Mouse (Mus musculus) 3134 (cell line): ENCODE results near the gene Cbx5.
A peak's percentile ranks its signal among the peaks of the same experiment; 100 is the strongest.
"Not testable (repeated sequence)": the region's sequence is repeated elsewhere in the genome, so short reads cannot be mapped to it uniquely, and the experiment has no call there.

Experiments used
- DNase-seq: peaks from one replicate; pipeline ENCODE4 v3.0.0-alpha.2; 2011; ENCODE audit warnings: low spot score; ENCODE audit not compliant: insufficient read length; ENCODE audit errors: extremely low read depth

Gene Cbx5

DNA sequence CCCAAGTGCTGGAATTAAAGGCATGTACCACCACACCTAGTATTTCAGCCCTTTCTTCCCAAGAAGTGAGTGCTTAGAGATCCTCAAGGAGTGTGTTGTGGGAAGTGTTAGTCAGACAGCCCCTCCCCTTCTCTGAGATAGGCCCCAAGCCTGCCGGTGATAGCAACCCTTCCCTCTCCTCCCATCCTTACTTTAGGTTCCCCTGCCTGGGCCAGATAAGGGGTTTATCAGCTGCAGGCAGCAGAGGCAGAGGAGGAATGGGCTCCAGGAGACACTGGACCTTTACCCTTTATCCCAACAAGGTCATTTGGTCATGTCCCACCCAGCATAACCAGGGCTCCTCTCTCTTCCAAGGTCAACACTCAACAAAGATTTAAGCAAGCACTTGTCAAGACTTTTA is 12.0 kb upstream of the Cbx5 start:
- DNase-seq, result no peak

DNA sequence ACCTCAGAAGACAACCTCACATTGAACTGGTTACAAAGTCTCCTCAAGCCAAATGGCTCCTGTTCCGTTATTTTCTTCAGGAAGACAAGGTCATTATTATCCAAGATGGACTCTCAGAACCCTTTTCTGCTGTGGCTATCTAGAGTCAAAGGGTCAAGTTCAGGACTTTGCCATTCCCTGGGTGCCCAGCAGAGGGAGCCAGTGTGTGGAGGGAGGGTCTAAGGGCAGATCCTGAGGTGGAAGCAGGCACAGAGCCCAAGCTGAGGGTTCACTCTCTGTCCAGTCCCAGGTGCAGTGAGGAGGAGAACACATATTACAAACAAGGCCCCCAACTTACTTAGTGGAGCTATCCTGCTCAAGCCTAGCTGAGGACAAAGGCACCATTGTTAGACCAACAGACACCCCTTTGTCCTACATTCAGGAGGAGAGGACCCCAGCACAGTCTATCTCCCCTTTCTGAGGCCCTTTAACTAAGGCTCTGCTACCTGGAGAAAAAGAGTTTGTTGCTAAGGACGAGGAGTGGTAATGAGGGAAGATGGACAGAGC is 10.7 kb upstream of the Cbx5 start:
- no peak for DNase-seq

DNA sequence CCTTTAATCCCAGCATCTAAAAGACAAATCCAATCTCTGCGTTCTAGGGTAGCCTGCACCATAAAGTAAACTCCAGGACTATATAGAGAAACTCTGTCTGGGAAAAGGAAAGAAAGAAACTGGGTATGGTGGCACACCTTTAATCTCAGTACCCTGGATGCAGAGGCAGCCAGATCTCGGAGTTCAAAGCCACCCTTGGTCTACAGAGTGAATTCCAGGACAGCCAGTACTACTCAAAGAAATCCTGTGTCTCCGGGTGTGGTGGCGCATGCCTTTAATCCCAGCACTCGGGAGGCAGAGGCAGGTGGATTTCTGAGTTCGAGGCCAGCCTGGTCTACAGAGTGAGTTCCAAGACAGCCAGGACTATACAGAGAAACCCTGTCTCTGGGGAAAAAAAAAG is 9.9 kb upstream of the Cbx5 start:
- DNase-seq, result not testable (repeated sequence)

DNA sequence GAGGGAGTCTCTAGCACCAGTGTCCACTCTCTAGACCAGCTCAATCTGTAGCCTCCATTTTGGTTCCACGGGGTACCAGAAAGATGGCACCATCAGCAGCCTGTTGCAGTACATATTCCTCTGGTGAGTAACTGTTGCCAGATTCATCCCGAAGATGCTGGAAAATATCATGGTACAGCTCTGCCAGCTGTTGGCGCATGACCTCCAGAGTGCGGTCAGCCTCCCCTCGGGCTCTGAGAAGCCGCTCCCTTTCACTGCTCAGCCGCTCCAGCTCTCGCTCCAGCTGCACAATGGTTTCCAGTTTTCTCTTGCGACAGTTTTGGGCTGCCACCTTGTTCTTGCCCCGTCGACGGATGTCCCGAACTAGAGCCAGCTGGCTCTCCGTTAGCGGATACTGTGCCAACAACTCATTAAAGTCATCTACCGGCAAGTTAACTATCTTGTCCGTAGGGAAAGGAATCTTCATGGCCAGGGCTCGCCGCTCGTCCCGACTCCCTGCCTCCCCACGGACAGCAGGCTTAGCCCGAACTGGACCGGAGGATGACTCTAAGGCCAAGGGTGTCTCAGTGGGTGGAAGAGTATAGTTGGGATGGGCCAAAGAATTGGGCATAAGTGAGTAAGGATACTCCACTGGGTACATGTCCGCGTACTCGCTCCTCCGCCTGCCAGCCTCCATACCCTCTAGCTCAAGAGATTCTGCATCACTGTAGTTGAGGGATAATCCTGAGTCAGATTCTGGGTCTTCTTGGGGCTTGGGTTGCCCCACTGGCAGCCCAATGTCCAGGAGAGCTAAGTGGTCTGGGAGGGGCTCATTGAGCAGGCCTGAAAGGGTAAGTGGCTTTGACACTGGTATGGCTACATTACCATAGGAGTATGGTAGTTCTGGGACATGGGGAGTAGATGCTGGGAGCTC is 9.0 kb upstream of the Cbx5 start:
- DNase-seq, result peak; percentile 52

DNA sequence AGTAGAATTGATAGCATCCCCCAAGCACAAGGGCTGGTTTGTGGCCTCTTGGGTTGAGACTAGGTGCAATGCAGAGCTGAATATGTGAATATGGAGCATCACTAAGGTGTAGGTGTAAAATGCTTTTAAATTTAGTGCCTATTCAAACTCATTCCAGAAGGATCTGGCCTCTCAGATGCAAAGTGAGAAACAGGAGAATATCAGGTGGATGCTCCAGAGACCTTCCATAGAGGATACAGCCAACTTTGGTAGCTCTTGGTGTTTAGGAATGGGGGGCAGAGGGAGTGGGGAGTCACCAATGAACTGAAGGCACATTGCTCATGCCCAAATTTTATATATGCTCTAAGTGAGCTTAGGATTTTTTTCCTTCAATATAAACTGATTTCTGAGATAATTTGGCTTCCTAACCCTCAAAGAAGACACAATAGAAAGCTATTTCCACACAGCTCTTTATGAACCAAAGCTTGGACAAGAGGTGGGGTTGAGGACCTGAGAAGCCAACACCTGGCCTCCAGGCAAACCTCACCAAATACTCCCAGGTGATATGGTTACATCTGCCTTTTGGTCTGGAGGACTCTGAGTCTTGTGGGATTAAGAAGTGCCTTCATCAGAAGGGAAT is 8.3 kb upstream of the Cbx5 start:
- no peak for DNase-seq

DNA sequence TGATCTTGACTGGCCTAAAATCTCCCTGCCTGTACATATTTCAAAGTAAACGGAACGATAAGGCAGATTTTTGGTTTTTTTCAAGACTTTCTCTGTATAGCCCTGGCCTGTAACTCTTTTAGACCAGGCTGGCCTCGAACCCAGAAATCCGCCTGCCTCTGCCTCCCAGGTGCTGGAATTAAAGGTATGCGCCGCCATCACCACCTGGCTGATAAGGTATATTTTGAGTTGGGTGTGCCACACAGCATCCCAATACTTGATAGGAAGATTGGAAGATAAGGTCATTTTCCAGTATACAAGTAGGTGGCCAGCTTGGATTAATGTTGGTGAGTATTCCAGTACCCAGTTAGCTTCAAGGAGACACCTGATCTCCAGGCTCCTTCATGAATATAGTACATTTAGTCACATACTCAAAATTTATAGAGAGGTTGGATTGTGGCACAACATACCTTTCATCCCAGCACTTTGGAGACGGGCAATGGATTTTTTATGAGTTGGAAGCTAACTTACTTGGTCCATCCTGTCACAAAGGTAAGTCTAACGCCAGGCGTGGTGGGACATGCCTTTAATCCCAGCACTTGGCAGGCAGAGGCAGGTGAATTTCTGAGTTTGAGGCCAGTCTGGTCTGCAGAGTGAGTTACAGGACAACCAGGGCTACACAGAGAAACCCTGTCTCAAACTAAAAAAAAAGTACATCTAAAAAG is 7.6 kb upstream of the Cbx5 start:
- DNase-seq, result no peak

DNA sequence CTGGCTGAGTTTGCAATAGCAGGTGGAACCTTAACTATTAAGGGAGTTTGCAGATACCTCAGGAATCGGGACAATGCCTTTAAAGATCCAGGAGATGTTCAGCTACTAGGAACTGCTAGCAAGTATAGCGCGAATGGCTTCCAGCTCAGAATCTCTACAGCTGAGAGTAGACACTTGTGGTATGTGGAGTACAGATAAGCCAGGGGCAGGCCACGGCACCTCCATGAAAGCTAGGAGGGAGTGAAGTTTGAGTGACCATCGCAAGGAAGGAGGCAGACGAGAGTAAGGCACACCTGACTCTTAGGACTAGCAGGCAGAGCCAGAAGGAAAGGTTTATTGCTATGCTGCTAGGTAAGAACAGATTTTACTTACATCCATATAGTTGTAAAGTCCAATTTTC is 6.0 kb upstream of the Cbx5 start:
- DNase-seq, result no peak

DNA sequence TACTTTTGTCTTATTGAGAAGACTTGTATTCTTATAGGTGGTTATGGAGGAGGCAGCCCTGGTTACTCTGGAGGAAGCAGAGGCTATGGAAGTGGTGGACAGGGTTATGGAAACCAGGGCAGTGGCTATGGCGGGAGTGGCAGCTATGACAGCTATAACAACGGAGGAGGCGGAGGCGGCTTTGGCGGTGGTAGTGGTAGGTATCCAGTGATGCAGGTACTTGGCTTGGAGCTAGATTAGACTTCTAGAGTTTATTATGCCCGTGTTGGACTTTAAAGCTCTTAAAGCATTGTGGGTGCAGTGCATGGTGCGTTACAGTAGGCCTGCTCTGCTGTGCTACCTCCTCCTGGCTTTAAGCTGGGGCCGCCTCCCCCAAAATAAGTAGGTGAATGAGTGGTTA is 3.3 kb upstream of the Cbx5 start:
- no peak for DNase-seq

DNA sequence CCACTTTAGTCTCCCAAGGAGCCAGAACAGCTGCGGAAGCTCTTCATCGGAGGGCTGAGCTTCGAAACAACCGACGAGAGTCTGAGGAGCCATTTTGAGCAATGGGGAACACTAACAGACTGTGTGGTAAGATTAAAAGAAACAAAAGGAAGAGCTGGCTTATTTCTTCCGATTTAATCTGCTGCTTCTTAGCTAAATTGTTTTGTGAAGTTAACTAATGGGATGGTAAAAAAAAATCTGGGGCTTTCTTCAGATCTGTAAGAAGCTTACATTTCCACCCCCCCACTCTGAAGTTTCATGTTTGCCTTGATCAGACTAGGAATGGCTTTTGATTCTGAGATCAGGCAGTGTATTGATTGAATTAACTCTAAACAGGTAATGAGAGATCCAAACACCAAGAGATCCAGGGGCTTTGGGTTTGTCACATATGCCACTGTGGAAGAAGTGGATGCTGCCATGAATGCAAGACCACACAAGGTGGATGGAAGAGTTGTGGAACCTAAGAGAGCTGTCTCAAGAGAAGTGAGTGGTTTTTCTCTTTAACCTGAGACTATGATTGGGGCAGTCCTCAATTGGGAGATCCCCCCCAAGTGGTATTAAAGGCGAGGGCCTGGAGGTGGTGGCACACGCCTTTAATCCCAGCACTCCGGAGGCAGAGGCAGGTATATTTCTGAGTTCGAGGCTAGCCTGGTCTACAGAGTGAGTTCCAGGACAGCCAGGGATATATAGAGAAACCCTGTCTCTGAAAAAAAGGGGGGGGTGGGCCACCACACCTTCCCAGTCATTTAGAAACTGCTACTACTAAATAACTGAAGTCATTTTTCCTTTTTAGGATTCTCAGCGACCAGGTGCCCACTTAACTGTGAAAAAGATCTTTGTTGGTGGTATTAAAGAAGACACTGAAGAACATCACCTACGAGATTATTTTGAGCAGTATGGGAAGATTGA is 1.7 kb upstream of the Cbx5 start:
- not testable (repeated sequence) for DNase-seq

- DNase-seq, result peak; percentile 86
Observed at GRCm38 (mm10) chr15:103240160-103241028, 778 bp upstream of the Cbx5 start, which contains the start of gene Hnrnpa1. Gene Hnrnpa1, plus strand, starts transcription at chr15:103240432.

DNA sequence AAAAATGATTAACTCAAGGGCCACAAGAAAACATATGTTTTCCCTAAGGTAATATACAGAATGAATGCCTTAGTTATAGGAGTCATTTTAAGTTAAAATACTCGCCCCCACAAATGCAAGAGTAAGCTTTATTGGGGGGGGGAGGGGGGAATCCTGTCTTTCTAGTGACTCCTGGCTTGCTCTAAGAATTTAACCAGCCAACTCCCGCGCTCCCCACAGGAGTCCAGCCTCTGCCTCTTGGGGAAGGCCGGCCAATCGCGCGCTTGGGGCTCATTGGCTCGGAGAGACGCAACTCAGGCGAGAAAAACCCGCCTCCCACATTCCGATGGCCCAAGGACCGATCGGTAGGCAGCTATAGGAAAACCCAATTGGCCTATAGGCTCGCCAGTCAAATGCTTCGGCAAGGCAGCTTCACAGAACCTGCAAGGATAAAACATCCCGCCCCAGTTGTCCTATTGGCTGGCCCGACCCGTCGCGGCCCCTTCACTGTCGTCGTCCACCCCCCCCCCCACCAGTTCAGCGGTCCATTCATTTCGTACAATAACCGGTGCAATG is 409 bp downstream of the Cbx5 start:
- peak; percentile 98 for DNase-seq

DNA sequence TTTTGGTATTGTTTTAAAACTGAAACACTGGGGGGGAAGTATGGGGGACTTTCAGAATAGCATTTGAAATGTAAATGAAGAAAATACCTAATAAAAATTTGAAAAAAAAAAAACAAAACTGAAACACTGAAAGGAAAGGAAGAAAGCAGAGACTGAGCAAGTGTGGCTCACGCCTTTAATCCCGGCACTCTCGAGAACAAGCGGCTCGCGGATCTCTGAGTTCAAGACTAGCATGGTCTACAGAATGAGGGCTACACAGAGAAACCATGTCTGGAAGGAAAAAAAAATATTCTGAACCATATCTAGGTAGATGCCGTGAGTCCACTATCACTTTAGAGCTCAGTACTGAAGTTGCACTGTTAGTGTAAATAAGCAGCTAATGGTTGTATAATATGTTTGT is 2.3 kb downstream of the Cbx5 start:
- no peak for DNase-seq

DNA sequence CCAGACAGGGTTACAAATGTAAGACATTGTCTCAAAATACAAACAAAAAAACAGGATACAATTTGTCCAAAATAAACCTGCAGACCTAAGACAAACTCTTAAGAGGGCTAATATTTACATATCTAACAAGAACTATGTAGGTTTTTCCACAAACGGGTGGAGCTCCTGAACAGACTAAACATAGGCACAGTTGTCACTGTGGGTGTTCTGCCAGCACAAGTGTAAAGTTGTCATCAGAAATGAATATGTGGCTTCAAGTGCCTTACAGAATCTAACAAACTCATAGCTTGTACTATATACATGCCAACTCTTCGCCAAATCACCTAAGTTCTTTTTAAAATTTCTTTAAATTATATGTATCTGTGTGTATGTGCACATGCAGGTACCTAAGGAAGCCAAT is 6.5 kb downstream of the Cbx5 start:
- DNase-seq, result no peak

DNA sequence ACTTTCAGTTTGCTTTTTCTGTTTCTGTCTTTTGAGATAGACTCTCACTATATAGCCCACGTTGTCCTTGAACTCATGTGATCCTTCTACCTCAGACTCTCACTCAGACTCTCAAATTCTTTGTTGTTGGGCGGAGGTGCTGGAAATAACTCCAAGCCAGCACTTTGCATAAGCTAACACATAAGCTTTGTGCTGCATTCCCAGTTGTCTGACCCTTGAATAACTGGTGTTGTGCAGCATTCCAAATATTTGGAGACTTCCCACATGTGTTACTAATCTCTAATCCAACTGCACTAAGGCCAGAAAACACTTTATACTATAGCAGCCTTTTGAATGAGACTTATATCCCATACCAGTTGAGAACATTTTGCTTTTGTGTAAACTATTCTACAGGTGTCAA is 10.7 kb downstream of the Cbx5 start:
- DNase-seq, result no peak

DNA sequence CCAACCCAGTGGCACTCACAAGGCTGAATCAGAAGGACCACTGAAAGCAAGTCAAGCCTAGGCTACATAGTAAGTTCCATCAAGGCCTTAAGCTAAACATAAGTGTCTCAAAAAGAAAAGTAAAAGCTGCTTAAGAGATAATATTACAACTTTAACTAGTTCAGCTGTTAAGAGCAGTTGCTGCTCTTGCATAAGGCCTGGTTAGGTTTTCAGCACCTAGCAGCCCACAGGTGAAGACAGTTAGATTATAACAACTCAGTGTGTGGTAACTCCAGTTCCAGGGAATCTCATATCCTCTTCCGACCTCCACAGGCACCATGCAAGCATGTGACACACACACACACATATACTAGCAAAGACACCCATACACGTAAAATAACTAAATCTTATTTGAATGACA is 12.0 kb downstream of the Cbx5 start:
- no peak for DNase-seq

- DNase-seq, result no peak
Observed at GRCm38 (mm10) chr15:103227022-103227421, 12.6 kb downstream of the Cbx5 start.

GRCm38 (mm10) chr15:103224161-103224560 is 15.5 kb downstream of the Cbx5 start:
- DNase-seq, result no peak

DNA sequence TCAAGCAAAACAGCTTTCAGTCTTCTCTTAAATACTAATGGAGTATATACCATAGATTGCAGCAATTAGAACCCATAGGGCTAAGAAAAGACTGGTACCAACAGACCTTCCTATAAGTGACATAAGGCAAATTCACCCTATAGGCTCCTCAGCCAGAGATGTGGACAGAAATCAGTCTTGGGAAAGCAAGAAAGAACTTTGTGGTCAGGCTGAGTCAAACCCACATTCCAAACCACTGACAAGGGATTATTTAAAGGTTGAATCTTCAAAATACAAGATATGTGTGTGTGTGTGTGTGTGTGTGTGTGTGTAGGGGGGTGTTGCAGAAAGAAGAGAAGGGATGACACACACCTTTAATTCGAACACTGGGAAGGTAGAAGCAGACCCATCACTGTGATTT is 18.2 kb downstream of the Cbx5 start:
- DNase-seq, result peak; percentile 69

DNA sequence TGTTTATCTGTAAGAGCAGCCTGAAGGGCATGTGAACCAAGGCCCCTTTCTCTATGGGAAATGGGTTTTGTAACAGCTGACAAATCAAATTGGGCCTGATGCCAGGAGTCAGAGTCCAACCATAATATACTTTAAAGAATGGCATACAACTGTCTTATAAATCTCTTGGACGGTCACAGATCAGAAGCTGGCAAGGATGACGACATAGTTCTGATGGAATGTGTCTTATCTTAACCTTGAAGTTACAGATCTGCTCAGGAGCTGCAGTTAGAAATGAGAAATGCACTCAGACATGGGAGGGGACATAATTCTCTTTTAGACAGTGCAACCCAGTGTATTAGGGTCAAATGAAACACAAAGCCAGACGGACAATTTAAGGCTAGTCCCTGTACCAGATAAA is 18.8 kb downstream of the Cbx5 start:
- DNase-seq, result no peak
